Comparison of ENCODE assay signal across 8 mouse cellular contexts in genomic region chr1:170992550-170992949, GRCm38 (mm10). TPM values are rescaled to one million over a fixed set of nuclear protein-coding genes. Genes with fewer than 3 reads are reported as not detected.
DNase-seq lines count a peak whose midpoint lies in the region; ATAC-seq and TF ChIP-seq lines count a peak whose summit lies in the region.

No protein-coding gene starts in this region.

- no peak overlapping the region for H3K9ac ChIP-seq in heart, postnatal 0 days (replicated peaks; ENCODE audit: low read depth, low read length)
- no peak overlapping the region for H3K9ac ChIP-seq in heart, embryonic 11.5 days (ENCODE audit: low read depth, low read length)
- H3K9ac ChIP-seq in hindbrain, embryonic 16.5 days (ENCODE audit: low read depth, low read length) = no peak overlapping the region

- no peaks in the 10 kb centered on the region for H3K36me3 ChIP-seq in heart, postnatal 0 days (replicated peaks; ENCODE audit: control insufficient read depth, insufficient read depth, low read length)
- H3K36me3 ChIP-seq in heart, embryonic 11.5 days (ENCODE audit: control insufficient read depth, insufficient read depth, low read length) = no peaks in the 10 kb centered on the region
- H3K36me3 ChIP-seq in hindbrain, embryonic 16.5 days (ENCODE audit: control insufficient read depth, insufficient read depth, low read length) = no peaks in the 10 kb centered on the region

- H3K4me1 ChIP-seq in heart, postnatal 0 days (ENCODE audit: control insufficient read depth, insufficient read depth) = no peaks in the 10 kb centered on the region
- H3K4me1 ChIP-seq in heart, embryonic 11.5 days (ENCODE audit: control insufficient read depth, insufficient read depth, low read length) = no peaks in the 10 kb centered on the region
- H3K4me1 ChIP-seq in hindbrain, embryonic 16.5 days (ENCODE audit: control insufficient read depth, insufficient read depth, low read depth, low read length) = no peaks in the 10 kb centered on the region

- ATAC-seq in heart, postnatal 0 days (ENCODE audit: insufficient read depth, low read depth) = no peak
- ATAC-seq in heart, embryonic 11.5 days (replicated peaks; ENCODE audit: insufficient number of reproducible peaks, low FRiP score, low TSS enrichment) = no peak
- peak; percentile 93 for ATAC-seq in frontal cortex, adult (ENCODE audit: low TSS enrichment)
- no peak for ATAC-seq in hindbrain, embryonic 16.5 days

- H3K9me3 ChIP-seq in heart, postnatal 0 days (replicated peaks; ENCODE audit: control insufficient read depth, low read length) = no peaks in the 10 kb centered on the region
- H3K9me3 ChIP-seq in heart, embryonic 11.5 days (replicated peaks; ENCODE audit: control insufficient read depth, low read length) = no peaks in the 10 kb centered on the region
- H3K9me3 ChIP-seq in hindbrain, embryonic 16.5 days (ENCODE audit: control insufficient read depth, low read length) = no peaks in the 10 kb centered on the region

- peak; percentile 85 for TF ChIP-seq CTCF in heart, postnatal 0 days (IDR thresholded peaks at IDR 0.05; ENCODE audit: low read depth)

- intact Hi-C loops in left cerebral cortex, postnatal 4 days (cut with DNase I) = loop anchor here (2.0 kb wide), 1 partner anchor 92 kb away; no protein-coding TSS in a partner anchor

- H3K27me3 ChIP-seq in heart, postnatal 0 days (ENCODE audit: control insufficient read depth, insufficient read depth, low read length) = no peaks in the 10 kb centered on the region
- H3K27me3 ChIP-seq in heart, embryonic 11.5 days (ENCODE audit: control insufficient read depth, insufficient read depth, low read length) = 0 out of 2 replicates have a peak, but pooled peaks cover 2% of the 10 kb centered on the region
- no peaks in the 10 kb centered on the region for H3K27me3 ChIP-seq in hindbrain, embryonic 16.5 days (replicated peaks; ENCODE audit: control insufficient read depth, insufficient read depth, low read length)

- no peak overlapping the region for H3K4me2 ChIP-seq in heart, postnatal 0 days (ENCODE audit: low read depth, low read length)
- no peak overlapping the region for H3K4me2 ChIP-seq in heart, embryonic 11.5 days
- H3K4me2 ChIP-seq in hindbrain, embryonic 16.5 days (ENCODE audit: low read length) = no peak overlapping the region

- no peak for TF ChIP-seq EP300 in heart, postnatal 0 days (IDR thresholded peaks at IDR 0.05; ENCODE audit: low read depth)

- DNase-seq in heart, postnatal 0 days (ENCODE audit: low spot score) = peak; percentile 51
- peak; percentile 70 to 71 for DNase-seq in B cell, adult 2 months
- DNase-seq in R1 (ENCODE audit: low read depth, low spot score) = peak; percentile 87
- peak; percentile 7 for DNase-seq in left cerebral cortex, postnatal 4 days
- peak; percentile 71 to 74 for DNase-seq in spleen, postnatal 36 days (ENCODE audit: low spot score in 2 of 2)

- H3K4me3 ChIP-seq in heart, postnatal 0 days (ENCODE audit: low read depth, low read length) = no peak overlapping the region
- H3K4me3 ChIP-seq in heart, embryonic 11.5 days (ENCODE audit: low read depth, low read length) = no peak overlapping the region
- H3K4me3 ChIP-seq in hindbrain, embryonic 16.5 days (ENCODE audit: low read length) = no peak overlapping the region

- 56% methylated on average over 5 of the region's 5 CpGs for WGBS in heart, postnatal 0 days
- WGBS in heart, embryonic 11.5 days (ENCODE audit: insufficient replicate concordance) = 52% methylated on average over 5 of the region's 5 CpGs
- WGBS in hindbrain, embryonic 16.5 days = 65% methylated on average over 5 of the region's 5 CpGs

- H3K27ac ChIP-seq in heart, postnatal 0 days (ENCODE audit: low read depth) = no peak overlapping the region
- no peak overlapping the region for H3K27ac ChIP-seq in heart, embryonic 11.5 days (ENCODE audit: low read depth, low read length)
- no peak overlapping the region for H3K27ac ChIP-seq in hindbrain, embryonic 16.5 days (ENCODE audit: low read depth, low read length)

RNA-seq across cellular contexts. Expression of gene Fcgr2b, which starts 16.2 kb away (rescaled TPM):
- 1.4 and 9.7 TPM in 2 replicates for total RNA-seq in heart, postnatal 0 days (2014; rRNA removed; ENCODE audit: low replicate concordance)
- 2.0 and 2.3 TPM in 2 replicates for polyA plus RNA-seq in heart, postnatal 0 days (2015; fragmentation: Nextera tagmentation; extraction: Ambion mirVana)
- 0.59 TPM in 1 of 2 replicates, not detected in the other for polyA plus RNA-seq in heart, embryonic 11.5 days (2014; fragmentation: Nextera tagmentation; extraction: Ambion mirVana)
- total RNA-seq in left cerebral cortex, postnatal 4 days (2021) = 1 to 10 TPM; 2.3 to 2.6 TPM
- 1.6 and 2.3 TPM in 2 replicates for polyA plus RNA-seq in hindbrain, embryonic 16.5 days (2015; fragmentation: Nextera tagmentation; extraction: Ambion mirVana)

RNA-seq across cellular contexts. Expression of gene Fcgr4, which starts 26.2 kb away (rescaled TPM):
- 0.23 and 1.7 TPM in 2 replicates for total RNA-seq in heart, postnatal 0 days (2014; rRNA removed; ENCODE audit: low replicate concordance)
- polyA plus RNA-seq in heart, postnatal 0 days (2015; fragmentation: Nextera tagmentation; extraction: Ambion mirVana) = 0.60 and 1.0 TPM in 2 replicates
- 0.23 TPM in 1 of 2 replicates, not detected in the other for polyA plus RNA-seq in heart, embryonic 11.5 days (2014; fragmentation: Nextera tagmentation; extraction: Ambion mirVana)
- not detected for total RNA-seq in left cerebral cortex, postnatal 4 days (2021)
- polyA plus RNA-seq in hindbrain, embryonic 16.5 days (2015; fragmentation: Nextera tagmentation; extraction: Ambion mirVana) = 0.20 and 0.40 TPM in 2 replicates

Comparison
In these comparisons a context has a peak if more than half of its experiments do, and no peak if none do; other contexts are left out.
1. DNase-seq: peak in every context shown above with its lines; median percentile 87 in R1; 72 in spleen, postnatal 36 days; 70 in B cell, adult 2 months; 51 in heart, postnatal 0 days; 7 in left cerebral cortex, postnatal 4 days.